Mouse (Mus musculus) cerebellum, adult 2 months (tissue): Measurements from ENCODE around the gene Dlk2.

Experiments
- CTCF ChIP-seq: fragments of 200-500 bp; IDR thresholded peaks from 2 replicates; pipeline ENCODE4 v1.5.1; 2011; ENCODE audit warnings: low read depth, mild to moderate bottlenecking, control low read depth, low read length, moderate library complexity, borderline replicate concordance; ENCODE audit not compliant: insufficient read depth
- POLR2A ChIP-seq: fragments of 200-500 bp; IDR thresholded peaks from 2 replicates; pipeline ENCODE4 v1.6.1; 2011; ENCODE audit warnings: low read length, control low read depth, borderline replicate concordance; ENCODE audit not compliant: insufficient read depth

DNA sequence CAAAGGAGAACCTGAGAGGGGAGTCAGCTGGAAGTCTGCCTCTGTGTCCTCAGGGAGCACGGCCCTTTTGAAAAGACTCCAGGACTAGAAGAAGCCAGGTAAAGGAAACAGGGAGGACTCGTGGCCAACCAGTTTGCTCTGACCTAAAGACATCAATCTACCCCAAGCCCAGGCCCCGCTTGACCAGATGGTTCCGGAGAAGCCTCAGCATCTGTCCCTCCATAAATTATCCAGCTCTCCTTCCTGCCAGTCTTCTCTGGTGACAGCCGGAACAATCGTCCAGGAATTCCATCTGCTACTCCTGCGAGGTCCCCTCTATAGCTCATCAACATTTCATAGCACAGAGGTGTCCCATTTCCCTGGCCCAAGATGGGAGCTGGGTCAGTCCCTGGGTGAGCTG, 12.6 kb upstream of the Dlk2 start:
- TF ChIP-seq CTCF = no peak
- TF ChIP-seq POLR2A = no peak
